Mouse (Mus musculus) erythroblast, embryonic 14.5 days (primary cell): ENCODE results near the gene Pde4b.

Source experiments
- GATA1 ChIP-seq: IDR thresholded peaks from 2 replicates; pipeline ENCODE4 v1.6.1; 2012; ENCODE audit warnings: low read length, inconsistent platforms, mixed read lengths
- TAL1 ChIP-seq: IDR thresholded peaks from 3 replicates; pipeline ENCODE4 v1.6.1; 2012; ENCODE audit warnings: low read length, inconsistent platforms, mixed read lengths

GRCm38 (mm10) chr4:102332885-102333284 is 245.5 kb downstream of the Pde4b start:
- TF ChIP-seq GATA1 (no peak), TAL1 (no peak)
